Mouse (Mus musculus) heart, embryonic 14.5 days (tissue): ENCODE results near the gene Gm10272. TPM values are rescaled to one million over a fixed set of nuclear protein-coding genes. Genes with fewer than 3 reads are reported as not detected.

Source experiments
- ATAC-seq: fragments of 200-750 bp; cut with Nextera tagmentation; 2 replicates; pipeline ENCODE4 v1.8.0; 2017; ENCODE audit warnings: low read depth, moderate TSS enrichment; ENCODE audit not compliant: insufficient number of reproducible peaks, insufficient read depth, low FRiP score
- H3K27ac ChIP-seq, 2 experiments: fragments of 200-500 bp in 1 of 2; fragments of 300-500 bp in 1 of 2; sonication (generic) in 1 of 2; replicated peaks in 1 of 2; 2 replicates each; pipeline ENCODE4 v1.5.1; 2012 to 2014; ENCODE audit warnings: low read depth in 2 of 2, low read length in 2 of 2, control low read depth in 1 of 2, mild to moderate bottlenecking in 1 of 2, mixed read lengths in 1 of 2; ENCODE audit not compliant: control insufficient read depth in 1 of 2, insufficient read depth in 1 of 2
- H3K27me3 ChIP-seq: fragments of 300-500 bp; sonication (generic); 2 replicates; pipeline ENCODE4 v1.6.1; 2014; ENCODE audit warnings: mild to moderate bottlenecking, low read length, control low read depth; ENCODE audit not compliant: control insufficient read depth, insufficient read depth
- H3K36me3 ChIP-seq: fragments of 300-500 bp; sonication (generic); 2 replicates; pipeline ENCODE4 v1.6.1; 2014; ENCODE audit warnings: mild to moderate bottlenecking, control low read depth, low read length, mixed read lengths; ENCODE audit not compliant: control insufficient read depth, insufficient read depth
- H3K4me1 ChIP-seq, 2 experiments: fragments of 200-500 bp in 1 of 2; fragments of 300-500 bp in 1 of 2; sonication (generic) in 1 of 2; 2 replicates each; pipeline ENCODE4 v1.6.1; 2012 to 2014; ENCODE audit warnings: low read length in 2 of 2, control low read depth in 1 of 2, mixed read lengths in 1 of 2; ENCODE audit not compliant: control insufficient read depth in 2 of 2, insufficient read depth in 2 of 2
- H3K4me2 ChIP-seq: fragments of 300-500 bp; sonication (generic); 2 replicates; pipeline ENCODE4 v1.6.1; 2014; ENCODE audit warnings: mild to moderate bottlenecking, low read length
- H3K4me3 ChIP-seq, 2 experiments: fragments of 200-500 bp in 1 of 2; fragments of 300-500 bp in 1 of 2; sonication (generic) in 1 of 2; 2 replicates each; pipeline ENCODE4 v1.5.1; 2012 to 2014; ENCODE audit warnings: low read length in 2 of 2, mild to moderate bottlenecking in 2 of 2, control low read depth in 1 of 2, low read depth in 1 of 2, moderate library complexity in 1 of 2; ENCODE audit not compliant: control insufficient read depth in 1 of 2, insufficient read depth in 1 of 2
- H3K9ac ChIP-seq: fragments of 300-500 bp; sonication (generic); 2 replicates; pipeline ENCODE4 v1.6.1; 2014; ENCODE audit warnings: mild to moderate bottlenecking, low read length
- H3K9me3 ChIP-seq: fragments of 300-500 bp; sonication (generic); 2 replicates; pipeline ENCODE4 v1.6.1; 2016; ENCODE audit warnings: low read length, control low read depth; ENCODE audit not compliant: control insufficient read depth
- WGBS: fragments of 180-500 bp; shearing (Covaris S2); extraction: QIAGEN DNeasy Blood & Tissue Kit; methylation state at CpG from one replicate; pipeline ENCODE4 v1.1.7; 2014; 5-methylcytosine and 5-hydroxymethylcytosine counted together
- polyA plus RNA-seq: library from polyadenylated mRNA; unstranded; fragments of >200 nt; fragmentation: Nextera tagmentation; extraction: Ambion mirVana; gene quantifications from 2 replicates; pipeline ENCODE4 v1.2.1, GENCODE M21; 2014

The Gm10272 gene
- polyA plus RNA-seq, result not detected in 2 replicates

DNA sequence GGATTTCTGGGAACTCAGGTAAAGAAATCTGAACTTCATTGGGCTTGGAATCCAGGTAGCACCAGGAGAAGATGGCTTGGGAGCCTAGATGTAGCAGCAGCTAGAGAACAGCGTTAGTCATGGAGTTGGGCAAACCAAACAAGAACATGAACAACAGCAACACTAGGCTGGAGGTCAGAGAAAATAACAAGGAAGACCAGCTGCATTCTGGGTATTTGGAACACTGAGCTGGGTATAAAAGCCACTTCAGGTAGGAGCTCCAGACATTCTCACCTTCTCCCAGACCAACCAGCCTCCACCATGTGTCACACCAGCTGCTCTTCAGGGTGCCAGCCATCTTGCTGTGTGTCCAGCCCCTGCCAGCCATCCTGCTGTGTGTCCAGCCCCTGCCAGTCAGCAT, at the start of gene Gm10272:
TSS of gene Gm10272 (plus strand) at position 301 of the 400 bp plus-strand sequence.
- Histone ChIP-seq H3K27ac (no peak within 1 kb of the TSS), H3K4me3 (no peak within 1 kb of the TSS), H3K9me3 (peaks cover 4% of the 10 kb centered on the region; the same call in 1 of the 2 replicates), H3K9ac (no peak within 1 kb of the TSS), H3K27me3 (no peaks in the 10 kb centered on the region), H3K36me3 (no peaks in the 10 kb centered on the region), H3K4me2 (no peak within 1 kb of the TSS), H3K4me1 (no peaks in the 10 kb centered on the region)
- 86% methylated on average over 1 of the region's 1 CpGs for WGBS
- ATAC-seq, result no peak

DNA sequence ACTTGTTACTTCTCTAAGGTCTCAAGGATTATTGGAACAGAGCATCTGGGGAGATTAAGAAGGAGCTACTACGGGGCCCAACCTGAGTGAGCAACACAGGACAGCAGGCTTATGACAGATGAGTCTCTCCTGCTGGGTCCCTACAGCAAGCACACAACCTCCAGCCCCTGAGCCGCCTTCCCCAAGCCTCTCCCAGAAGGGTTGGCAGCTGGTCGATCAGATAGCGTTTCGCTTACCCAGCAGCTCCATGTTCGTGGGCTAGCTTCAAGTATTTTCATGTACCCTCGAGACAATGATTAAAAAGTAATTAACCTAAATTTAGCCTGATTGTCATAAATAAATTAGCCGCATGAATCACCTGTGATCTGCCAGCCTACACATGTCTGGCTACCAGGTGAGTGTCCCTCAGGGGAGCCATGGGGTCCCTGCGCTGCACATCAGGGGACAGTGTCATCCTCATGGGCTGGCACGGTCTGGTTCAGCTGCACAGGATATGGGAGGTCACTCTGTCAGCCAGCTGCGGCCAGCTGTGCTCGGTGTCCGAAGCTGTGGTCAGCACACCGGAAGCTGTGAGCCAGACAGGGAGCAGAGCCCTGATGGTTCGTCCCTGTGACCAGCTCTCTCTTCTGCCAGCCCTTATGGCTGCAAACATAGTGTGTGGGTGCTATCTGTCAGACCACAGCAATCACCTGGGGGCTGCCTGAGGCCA, 48.0 kb upstream of the Gm10272 start:
- no peaks in the 10 kb centered on the region for H3K4me1 ChIP-seq
- no peak overlapping the region for H3K4me3 ChIP-seq
- H3K4me2 ChIP-seq, result no peak overlapping the region
- 0 out of 2 replicates have a peak, but pooled peaks cover 4% of the 10 kb centered on the region for H3K9me3 ChIP-seq
- H3K27me3 ChIP-seq, result 0 out of 2 replicates have a peak, but pooled peaks cover under 1% of the 10 kb centered on the region
- ATAC-seq, result no peak
- H3K9ac ChIP-seq, result no peak overlapping the region
- WGBS, result 66% methylated on average over 15 of the region's 15 CpGs
- H3K36me3 ChIP-seq, result no peaks in the 10 kb centered on the region
- no peak overlapping the region for H3K27ac ChIP-seq

DNA sequence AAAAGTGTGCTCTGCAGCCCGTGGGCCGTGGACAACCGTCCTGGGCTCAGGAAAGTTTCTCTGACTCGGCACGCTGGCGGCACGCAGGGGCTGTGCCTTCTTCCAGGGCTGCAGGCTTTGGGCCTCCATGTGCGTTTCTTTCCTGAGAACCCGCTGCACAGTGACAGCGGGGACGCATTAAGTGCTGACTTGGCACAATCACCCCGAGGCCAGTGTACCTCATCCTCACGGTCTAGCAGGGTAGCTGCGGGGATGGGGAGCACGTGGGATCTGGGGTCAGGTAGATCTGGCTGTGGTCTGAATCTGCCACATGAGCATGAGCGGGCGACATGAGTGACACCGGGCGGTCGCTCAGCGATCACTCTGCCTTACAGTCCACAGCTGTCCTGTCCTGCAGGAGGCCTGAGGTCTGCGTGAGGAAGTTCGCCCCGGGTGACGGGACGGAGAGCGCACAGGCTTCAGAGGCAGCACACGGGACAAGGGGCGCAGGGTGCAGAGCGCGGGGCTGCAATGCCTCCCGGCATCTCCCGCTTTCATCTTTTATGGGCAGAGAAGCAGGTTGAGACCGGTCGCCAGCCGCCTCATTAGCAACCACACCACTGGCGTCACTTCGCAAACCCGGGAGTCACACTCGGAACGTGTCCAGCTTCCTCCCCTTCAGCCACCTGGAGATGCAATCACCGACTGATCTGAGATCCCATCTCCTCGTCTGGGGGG, 42.3 kb upstream of the Gm10272 start:
- no peak overlapping the region for H3K9ac ChIP-seq
- 0 out of 2 replicates have a peak, but pooled peaks cover 6% of the 10 kb centered on the region for H3K27me3 ChIP-seq
- H3K4me2 ChIP-seq, result peak overlapping the region; percentile 41
- no peak overlapping the region for H3K4me3 ChIP-seq
- WGBS, result 31% methylated on average over 43 of the region's 43 CpGs
- no peaks in the 10 kb centered on the region for H3K36me3 ChIP-seq
- no peak for ATAC-seq
- no peaks in the 10 kb centered on the region for H3K9me3 ChIP-seq
- H3K4me1 ChIP-seq, result no peaks in the 10 kb centered on the region
- H3K27ac ChIP-seq, result no peak overlapping the region

DNA sequence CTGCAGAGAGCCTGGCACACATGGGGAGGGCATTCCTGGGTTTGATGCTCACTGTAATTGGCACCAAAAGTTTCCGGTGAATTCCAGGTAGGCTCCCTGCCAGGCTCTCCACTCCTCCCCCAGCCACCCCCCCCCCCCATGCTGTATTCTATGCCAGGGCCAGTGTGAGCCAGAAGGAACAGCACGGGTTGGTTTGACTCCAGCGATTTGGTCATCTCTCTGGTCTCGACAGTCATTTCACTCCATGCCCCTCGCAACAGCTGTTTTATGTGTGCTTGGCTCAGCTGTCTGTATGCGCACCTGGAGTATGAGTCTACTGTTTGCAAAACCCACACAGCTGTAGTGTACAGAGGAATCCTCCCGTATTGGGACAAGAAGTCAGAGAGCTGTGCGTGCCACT, 40.1 kb upstream of the Gm10272 start:
- WGBS, result 78% methylated on average over 8 of the region's 8 CpGs

DNA sequence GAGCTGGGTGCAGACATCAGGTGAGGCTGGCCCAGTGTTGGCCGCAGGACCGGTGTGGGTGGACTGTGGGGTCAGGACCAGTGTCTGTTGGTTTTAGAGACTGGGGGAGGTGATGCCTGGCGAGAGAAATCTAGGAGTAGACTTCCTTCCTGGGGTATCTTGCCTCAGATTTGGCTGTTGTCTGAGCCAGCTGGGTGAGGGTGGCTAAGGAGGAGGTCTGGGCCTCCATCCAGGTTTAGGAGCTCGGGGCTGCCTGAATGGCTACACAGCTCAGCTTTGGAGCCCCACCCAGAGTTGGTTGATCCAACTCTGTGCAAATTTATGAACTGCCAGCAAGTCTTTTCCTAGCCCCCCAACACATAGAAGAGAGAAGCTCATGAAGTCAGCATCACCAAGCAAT, 39.0 kb upstream of the Gm10272 start:
- ATAC-seq, result no peak
- no peaks in the 10 kb centered on the region for H3K9me3 ChIP-seq
- 0 out of 2 replicates have a peak, but pooled peaks cover 6% of the 10 kb centered on the region for H3K27me3 ChIP-seq
- H3K27ac ChIP-seq, result no peak overlapping the region
- no peaks in the 10 kb centered on the region for H3K36me3 ChIP-seq
- no peaks in the 10 kb centered on the region for H3K4me1 ChIP-seq
- H3K9ac ChIP-seq, result no peak overlapping the region
- no peak overlapping the region for H3K4me2 ChIP-seq
- no peak overlapping the region for H3K4me3 ChIP-seq
- WGBS, result 72% methylated on average over 4 of the region's 4 CpGs

More for the DNA sequence above, 40.1 kb upstream of the Gm10272 start:
- Histone ChIP-seq H3K9me3 (no peaks in the 10 kb centered on the region), H3K4me1 (no peaks in the 10 kb centered on the region), H3K27ac (no peak overlapping the region), H3K4me2 (no peak overlapping the region), H3K27me3 (0 out of 2 replicates have a peak, but pooled peaks cover 6% of the 10 kb centered on the region), H3K9ac (no peak overlapping the region), H3K36me3 (no peaks in the 10 kb centered on the region), H3K4me3 (no peak overlapping the region)
- no peak for ATAC-seq

DNA sequence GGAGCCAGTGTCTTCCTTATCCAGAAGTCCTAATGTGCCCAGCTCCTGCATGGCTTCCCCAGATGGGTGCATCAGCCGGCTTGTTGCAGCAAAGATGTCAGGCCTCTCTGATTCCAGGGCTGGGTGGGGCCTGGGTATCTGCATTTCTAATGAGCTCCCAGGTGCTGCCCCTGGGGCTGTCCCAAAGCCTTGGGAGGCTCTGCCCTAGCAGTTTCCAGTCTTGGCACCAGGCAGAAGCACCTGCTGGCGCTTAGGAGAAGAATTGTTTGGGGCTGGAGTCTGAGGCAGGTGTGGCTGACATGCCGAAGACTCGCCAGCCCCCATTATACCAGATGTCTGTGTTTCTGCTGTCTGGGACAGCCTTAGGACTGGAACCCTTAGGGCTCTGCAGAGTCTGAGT, 35.7 kb upstream of the Gm10272 start:
- 78% methylated on average over 4 of the region's 4 CpGs for WGBS
- no peak overlapping the region for H3K27ac ChIP-seq
- ATAC-seq, result no peak

DNA sequence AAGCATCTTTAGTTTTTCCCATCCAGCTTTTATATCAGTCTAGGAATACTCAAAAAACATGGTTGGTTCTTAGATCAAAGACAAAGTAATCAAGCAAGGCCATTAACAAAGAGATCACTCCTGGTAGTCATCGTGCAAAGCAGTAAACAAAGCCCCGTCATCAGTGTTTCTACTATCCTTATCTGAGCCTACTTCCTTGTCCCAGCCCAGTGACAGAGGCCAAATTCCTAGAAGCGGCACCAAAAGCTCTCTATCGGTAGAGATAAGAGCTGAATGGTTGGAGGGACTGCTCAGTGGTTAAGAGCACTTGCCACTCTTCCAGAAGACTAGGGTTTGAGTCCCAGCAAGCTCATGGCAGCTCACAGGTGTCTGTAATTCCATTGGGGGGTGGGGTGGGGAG, 34.9 kb upstream of the Gm10272 start:
- no peak overlapping the region for H3K9ac ChIP-seq
- no peak for ATAC-seq
- no peak overlapping the region for H3K27ac ChIP-seq
- H3K36me3 ChIP-seq, result no peaks in the 10 kb centered on the region
- no peak overlapping the region for H3K4me2 ChIP-seq
- peaks cover 11% of the 10 kb centered on the region for H3K27me3 ChIP-seq
- H3K9me3 ChIP-seq, result no peaks in the 10 kb centered on the region
- WGBS, result 9% methylated on average over 4 of the region's 4 CpGs
- H3K4me1 ChIP-seq, result no peaks in the 10 kb centered on the region
- no peak overlapping the region for H3K4me3 ChIP-seq

More for the DNA sequence above, 35.7 kb upstream of the Gm10272 start:
- no peak overlapping the region for H3K4me3 ChIP-seq
- H3K9me3 ChIP-seq, result no peaks in the 10 kb centered on the region
- no peaks in the 10 kb centered on the region for H3K4me1 ChIP-seq
- peaks cover 3% of the 10 kb centered on the region for H3K27me3 ChIP-seq
- no peak overlapping the region for H3K4me2 ChIP-seq
- H3K9ac ChIP-seq, result no peak overlapping the region
- no peaks in the 10 kb centered on the region for H3K36me3 ChIP-seq
